Mouse (Mus musculus) midbrain, postnatal 0 days (tissue): Measurements from ENCODE around the gene Prss50. TPM values are rescaled to one million over a fixed set of nuclear protein-coding genes. Genes with fewer than 3 reads are reported as not detected.

Experiments
- ATAC-seq: fragments of 200-750 bp; cut with Nextera tagmentation; 2 replicates; pipeline ENCODE4 v1.8.0; 2017; ENCODE audit warnings: moderate number of reproducible peaks, mild to moderate bottlenecking, moderate TSS enrichment, moderate library complexity; ENCODE audit not compliant: low FRiP score
- DNase-seq: peaks from one replicate; pipeline ENCODE4 v3.0.0-alpha.2; 2015; ENCODE audit warnings: low spot score
- H3K27ac ChIP-seq: fragments of 300-500 bp; sonication (generic); 2 replicates; pipeline ENCODE4 v1.5.1; 2014; ENCODE audit warnings: low read depth, mild to moderate bottlenecking, low read length, mixed read lengths
- H3K27me3 ChIP-seq: fragments of 300-500 bp; sonication (generic); 2 replicates; pipeline ENCODE4 v1.6.1; 2014; ENCODE audit warnings: low read length, control low read depth, mixed read lengths; ENCODE audit not compliant: insufficient read depth
- H3K36me3 ChIP-seq: fragments of 300-500 bp; sonication (generic); 2 replicates; pipeline ENCODE4 v1.6.1; 2014; ENCODE audit warnings: low read length, control low read depth, mixed read lengths; ENCODE audit not compliant: insufficient read depth
- H3K4me1 ChIP-seq: fragments of 300-500 bp; sonication (generic); 2 replicates; pipeline ENCODE4 v1.6.1; 2014; ENCODE audit warnings: mild to moderate bottlenecking, control low read depth, antibody characterized with exemption, low read length, mixed read lengths; ENCODE audit not compliant: insufficient read depth
- H3K4me2 ChIP-seq: fragments of 300-500 bp; sonication (generic); 2 replicates; pipeline ENCODE4 v1.6.1; 2014; ENCODE audit warnings: low read depth, mild to moderate bottlenecking, low read length, mixed read lengths; ENCODE audit not compliant: poor library complexity, severe bottlenecking
- H3K4me3 ChIP-seq: fragments of 300-500 bp; sonication (generic); 2 replicates; pipeline ENCODE4 v1.5.1; 2014; ENCODE audit warnings: low read depth, mild to moderate bottlenecking, low read length, moderate library complexity
- H3K9ac ChIP-seq: fragments of 300-500 bp; sonication (generic); replicated peaks from 2 replicates; pipeline ENCODE4 v1.6.1; 2014; ENCODE audit warnings: mild to moderate bottlenecking, low read length, moderate library complexity, mixed read lengths; ENCODE audit not compliant: poor library complexity, severe bottlenecking
- H3K9me3 ChIP-seq: fragments of 300-500 bp; sonication (generic); 2 replicates; pipeline ENCODE4 v1.6.1; 2016; ENCODE audit warnings: low read length, control low read depth
- CTCF ChIP-seq: IDR thresholded peaks from 2 replicates; pipeline ENCODE4 v1.5.1; 2016; ENCODE audit warnings: antibody characterized with exemption, mild to moderate bottlenecking
- WGBS: fragments of 180-500 bp; shearing (Covaris S2); extraction: QIAGEN DNeasy Blood & Tissue Kit; methylation state at CpG from one replicate; pipeline ENCODE4 v1.1.7; 2014; 5-methylcytosine and 5-hydroxymethylcytosine counted together
- polyA plus RNA-seq: library from polyadenylated mRNA; unstranded; fragments of >200 nt; fragmentation: Nextera tagmentation; extraction: Ambion mirVana; gene quantifications from 2 replicates; pipeline ENCODE4 v1.2.1, GENCODE M21; 2015
- total RNA-seq: library from RNA; depleted of rRNA; stranded (reverse); fragments of >200 nt; gene quantifications from 2 replicates; pipeline ENCODE4 v1.2.3, GENCODE M21; 2014

The Prss50 gene
- total and polyA plus RNA-seq, 2 experiments from 2014 or later: 1.0 to 1.3 TPM

DNA sequence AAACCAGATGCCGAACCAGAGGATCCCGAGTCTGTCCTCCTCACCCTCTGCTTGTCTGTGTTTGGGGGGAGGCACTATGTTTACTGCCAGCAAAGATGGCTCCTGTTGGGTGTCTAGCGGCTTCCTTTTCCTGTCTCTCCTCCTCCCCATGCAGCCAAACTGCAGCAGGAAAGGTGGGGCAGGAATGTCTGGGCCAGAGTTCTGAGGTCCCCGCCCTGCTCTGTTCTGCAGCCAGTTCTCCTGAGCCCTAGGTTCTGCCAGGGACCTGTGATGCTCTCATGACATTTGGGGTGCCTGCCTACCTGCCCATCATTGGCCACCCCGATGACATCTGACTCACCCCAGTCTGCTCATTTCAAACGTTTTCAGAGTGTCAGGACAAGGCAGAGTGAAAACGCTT lies 24.2 kb downstream of the Prss50 start:
- no peak overlapping the region for H3K27ac ChIP-seq
- ATAC-seq (no peak), DNase-seq (no peak)
- 80% methylated on average over 7 of the region's 7 CpGs for WGBS
- H3K4me1 ChIP-seq: peaks cover 4% of the 10 kb centered on the region
- no peak overlapping the region for H3K4me2 ChIP-seq
- H3K27me3 ChIP-seq: peaks cover 14% of the 10 kb centered on the region
- H3K9ac ChIP-seq: no peak overlapping the region
- no peaks in the 10 kb centered on the region for H3K36me3 ChIP-seq
- H3K4me3 ChIP-seq: no peak overlapping the region
- no peaks in the 10 kb centered on the region for H3K9me3 ChIP-seq
- TF ChIP-seq CTCF: no peak

GRCm38 (mm10) chr9:110887388-110888303 lies 29.9 kb downstream of the Prss50 start:
- 67% methylated on average over 9 of the region's 9 CpGs for WGBS
- no peak overlapping the region for H3K27ac ChIP-seq
- DNase-seq (no peak), ATAC-seq (no peak)
- no peak overlapping the region for H3K4me3 ChIP-seq
- no peak overlapping the region for H3K9ac ChIP-seq
- H3K4me2 ChIP-seq: no peak overlapping the region
- no peaks in the 10 kb centered on the region for H3K4me1 ChIP-seq
- H3K36me3 ChIP-seq: no peaks in the 10 kb centered on the region; the same call in 1 of the 2 replicates
- no peak for TF ChIP-seq CTCF
- H3K9me3 ChIP-seq: no peaks in the 10 kb centered on the region
- H3K27me3 ChIP-seq: no peaks in the 10 kb centered on the region

GRCm38 (mm10) chr9:110888935-110889334 lies 31.2 kb downstream of the Prss50 start:
- H3K4me1 ChIP-seq: no peaks in the 10 kb centered on the region
- ATAC-seq (no peak), DNase-seq (no peak)
- H3K4me2 ChIP-seq: no peak overlapping the region
- H3K27ac ChIP-seq: no peak overlapping the region
- no peaks in the 10 kb centered on the region for H3K27me3 ChIP-seq
- WGBS: 95% methylated on average over 14 of the region's 14 CpGs
- H3K36me3 ChIP-seq: no peaks in the 10 kb centered on the region; the same call in 1 of the 2 replicates
- no peak overlapping the region for H3K4me3 ChIP-seq
- TF ChIP-seq CTCF: no peak
- H3K9me3 ChIP-seq: no peaks in the 10 kb centered on the region
- H3K9ac ChIP-seq: no peak overlapping the region

- Histone ChIP-seq H3K4me1 (no peaks in the 10 kb centered on the region), H3K9ac (no peak overlapping the region), H3K27ac (no peak overlapping the region), H3K4me3 (no peak overlapping the region), H3K9me3 (no peaks in the 10 kb centered on the region), H3K36me3 (no peaks in the 10 kb centered on the region; the same call in 1 of the 2 replicates), H3K4me2 (no peak overlapping the region), H3K27me3 (no peaks in the 10 kb centered on the region)
- DNase-seq (no peak), ATAC-seq (no peak)
- peak; percentile 43 for TF ChIP-seq CTCF
- 25% methylated on average over 21 of the region's 21 CpGs for WGBS
Observed at GRCm38 (mm10) chr9:110890026-110890783, 32.4 kb downstream of the Prss50 start.

- ATAC-seq (no peak), DNase-seq (no peak)
- H3K9me3 ChIP-seq: no peaks in the 10 kb centered on the region
- H3K4me3 ChIP-seq: no peak overlapping the region
- H3K27me3 ChIP-seq: no peaks in the 10 kb centered on the region
- 76% methylated on average over 12 of the region's 12 CpGs for WGBS
- H3K27ac ChIP-seq: no peak overlapping the region
- H3K4me1 ChIP-seq: no peaks in the 10 kb centered on the region
- H3K36me3 ChIP-seq: no peaks in the 10 kb centered on the region; the same call in 1 of the 2 replicates
- H3K9ac ChIP-seq: no peak overlapping the region
- TF ChIP-seq CTCF: no peak
- no peak overlapping the region for H3K4me2 ChIP-seq
Observed at GRCm38 (mm10) chr9:110891077-110891828, 33.5 kb downstream of the Prss50 start.
